Mouse (Mus musculus): Measurements from ENCODE around the gene Phyhipl. TPM values are rescaled to one million over a fixed set of nuclear protein-coding genes. Genes with fewer than 3 reads are reported as not detected.

The Phyhipl gene
- polyA plus RNA-seq (2015; fragmentation: Nextera tagmentation; extraction: Ambion mirVana): 0.34 and 0.47 TPM in 2 replicates

GRCm38 (mm10) chr10:70655828-70656227 lies at the start of gene Phyhipl:
Gene Phyhipl (minus strand): TSS chr10:70655965.

Other genes with a start within 250 kb of the Phyhipl start
- gene Fam13c, start 215.5 kb downstream of the Phyhipl start, polyA plus RNA-seq (2015; fragmentation: Nextera tagmentation; extraction: Ambion mirVana): 13.4 and 13.7 TPM in 2 replicates